Mouse (Mus musculus): ENCODE data around the gene Ldlrad1.

GRCm38 (mm10) chr4:107179561-107179960 is 29.4 kb upstream of the Ldlrad1 start:
- TF ChIP-seq CTCF (IDR thresholded peaks at IDR 0.05; ENCODE audit: insufficient read depth, low read length) (no peak), POLR2A (IDR thresholded peaks at IDR 0.05; ENCODE audit: borderline replicate concordance, extremely low read depth, low read depth, low read length) (no peak)

Measured in lung, adult 2 months (tissue).